Mouse (Mus musculus): ENCODE measurements around the gene Rdx. TPM values are rescaled to one million over a fixed set of nuclear protein-coding genes. Genes with fewer than 3 reads are reported as not detected.

Rdx gene
- total RNA-seq, 4 experiments from 2014 or later: 112 to 126 (median 123) TPM

GRCm38 (mm10) chr9:52113091-52113490 lies 66.1 kb downstream of the Rdx start:
- DNase-seq: no peak

GRCm38 (mm10) chr9:52119212-52119611 lies 72.2 kb downstream of the Rdx start:
- DNase-seq: no peak

GRCm38 (mm10) chr9:52125225-52125624 lies 78.3 kb downstream of the Rdx start:
- no peak for DNase-seq

GRCm38 (mm10) chr9:52130348-52130747 lies 83.4 kb downstream of the Rdx start:
- DNase-seq: no peak

GRCm38 (mm10) chr9:52132771-52133170 lies 85.8 kb downstream of the Rdx start:
- no peak for DNase-seq

Small RNAs within 50 kb of the gene (microRNA-seq; reads per million reads assigned to microRNA genes)
- gene Gm27686 (0 to 0.35 reads per million in 2 experiments), gene Mir6244 (0 to 0.17 reads per million in 2 experiments)

Other genes starting within 250 kb of the Rdx start
- 1,000 to 10,000 TPM; 1,389 to 2,039 (median 1,779) TPM for gene Fdx1, start 83.6 kb upstream of the Rdx start, total RNA-seq (2022)
- 10 to 100 TPM; 19.2 to 28.1 (median 22.9) TPM for gene Zc3h12c, start 121.4 kb downstream of the Rdx start, total RNA-seq (2022)

Measured in adrenal gland, adult 8-10 months (tissue).